Mouse (Mus musculus) adrenal gland, postnatal 4 days (tissue): ENCODE measurements at regions not wholly inside any gene's neighbourhood (a gene's known extent, or its start where the extent isn't known, plus 50 kb on each side); places are given as distances from the start of the nearest gene placed in this dataset.

ENCODE experiments used
- DNase-seq, 2 experiments: peaks; one replicate each; pipeline ENCODE4 v3.0.0; 2021 to 2022; ENCODE audit warnings: low spot score in 2 of 2, mixed read lengths in 2 of 2

- DNase-seq = no peak
Observed at GRCm38 (mm10) chr13:60426192-60426840, 175.4 kb upstream of the Dapk1 start.

GRCm38 (mm10) chr13:60427077-60427476, 174.7 kb upstream of the Dapk1 start:
- no peak for DNase-seq

GRCm38 (mm10) chr13:60427755-60428385, 173.9 kb upstream of the Dapk1 start:
- no peak for DNase-seq

GRCm38 (mm10) chr13:60429148-60429547, 172.6 kb upstream of the Dapk1 start:
- no peak for DNase-seq

- DNase-seq = no peak
Observed at GRCm38 (mm10) chr13:60431412-60431811, 170.3 kb upstream of the Dapk1 start.

- DNase-seq = no peak
Observed at GRCm38 (mm10) chr13:60434221-60435210, 167.2 kb upstream of the Dapk1 start.

GRCm38 (mm10) chr13:60435333-60435732, 166.4 kb upstream of the Dapk1 start:
- no peak for DNase-seq

GRCm38 (mm10) chr13:60438177-60438576, 163.6 kb upstream of the Dapk1 start:
- DNase-seq = no peak

GRCm38 (mm10) chr13:60440586-60440985, 161.2 kb upstream of the Dapk1 start:
- DNase-seq = no peak

- DNase-seq = no peak
Observed at GRCm38 (mm10) chr13:60445164-60445563, 156.6 kb upstream of the Dapk1 start.

- no peak for DNase-seq
Observed at GRCm38 (mm10) chr13:60446926-60447325, 154.8 kb upstream of the Dapk1 start.

- DNase-seq = no peak
Observed at GRCm38 (mm10) chr13:60450721-60451506, 150.8 kb upstream of the Dapk1 start.

GRCm38 (mm10) chr13:60453821-60454483, 147.8 kb upstream of the Dapk1 start:
- DNase-seq = no peak

GRCm38 (mm10) chr13:60455033-60455619, 146.6 kb upstream of the Dapk1 start:
- DNase-seq = no peak

GRCm38 (mm10) chr13:60455863-60456551, 145.7 kb upstream of the Dapk1 start:
- DNase-seq = no peak

- no peak for DNase-seq
Observed at GRCm38 (mm10) chr13:60457277-60457676, 144.5 kb upstream of the Dapk1 start.

- DNase-seq = no peak
Observed at GRCm38 (mm10) chr13:60459002-60459401, 142.7 kb upstream of the Dapk1 start.

GRCm38 (mm10) chr13:60466553-60467313, 135.0 kb upstream of the Dapk1 start:
- DNase-seq = no peak
